Mouse (Mus musculus): ENCODE data around the gene Plrg1.

Plrg1 gene

GRCm38 (mm10) chr3:83052102-83052501 lies 3.2 kb upstream of the Plrg1 start:
- in situ Hi-C loops (cut with MboI): loop anchor here (25.0 kb wide), 1 partner anchor 690 kb away; the partner anchor contains the start of gene Map9

GRCm38 (mm10) chr3:83053126-83053525 lies 2.2 kb upstream of the Plrg1 start:
- in situ Hi-C loops (cut with MboI): loop anchor here (25.0 kb wide), 1 partner anchor 691 kb away; the partner anchor contains the start of gene Map9

GRCm38 (mm10) chr3:83053758-83054157 lies 1.6 kb upstream of the Plrg1 start:
- in situ Hi-C loops (cut with MboI): loop anchor here (25.0 kb wide), 1 partner anchor 691 kb away; the partner anchor contains the start of gene Map9

- in situ Hi-C loops (cut with MboI): loop anchor here (25.0 kb wide), 1 partner anchor 692 kb away; the partner anchor contains the start of gene Map9
These were observed 563 bp upstream of the Plrg1 start for GRCm38 (mm10) chr3:83054759-83055158.

GRCm38 (mm10) chr3:83057046-83057445 lies 1.7 kb downstream of the Plrg1 start:
- in situ Hi-C loops (cut with MboI): loop anchor here (25.0 kb wide), 1 partner anchor 695 kb away; the partner anchor contains the start of gene Map9

GRCm38 (mm10) chr3:83067920-83068319 lies 12.6 kb downstream of the Plrg1 start:
- in situ Hi-C loops (cut with MboI): loop anchor here (25.0 kb wide), 1 partner anchor 706 kb away; the partner anchor contains the start of gene Map9

- in situ Hi-C loops (cut with MboI): loop anchor here (25.0 kb wide), 1 partner anchor 707 kb away; the partner anchor contains the start of gene Map9
These were observed 13.5 kb downstream of the Plrg1 start for GRCm38 (mm10) chr3:83068869-83069268.

- in situ Hi-C loops (cut with MboI): loop anchor here (25.0 kb wide), 1 partner anchor 708 kb away; the partner anchor contains the start of gene Map9
These were observed 14.9 kb downstream of the Plrg1 start for GRCm38 (mm10) chr3:83070231-83070630.

- in situ Hi-C loops (cut with MboI): no loop called here
These were observed 21.2 kb downstream of the Plrg1 start for GRCm38 (mm10) chr3:83076563-83076962.

- in situ Hi-C loops (cut with MboI): no loop called here
These were observed 25.3 kb downstream of the Plrg1 start for GRCm38 (mm10) chr3:83080567-83081055.

- in situ Hi-C loops (cut with MboI): no loop called here
These were observed 42.3 kb downstream of the Plrg1 start for GRCm38 (mm10) chr3:83097586-83097985.

- in situ Hi-C loops (cut with MboI): no loop called here
These were observed 43.3 kb downstream of the Plrg1 start for GRCm38 (mm10) chr3:83098546-83099034.

GRCm38 (mm10) chr3:83099139-83099538 lies 43.8 kb downstream of the Plrg1 start:
- in situ Hi-C loops (cut with MboI): no loop called here

- in situ Hi-C loops (cut with MboI): no loop called here
These were observed 44.3 kb downstream of the Plrg1 start for GRCm38 (mm10) chr3:83099651-83100050.

GRCm38 (mm10) chr3:83102286-83102685 lies 47.0 kb downstream of the Plrg1 start:
- in situ Hi-C loops (cut with MboI): no loop called here

- in situ Hi-C loops (cut with MboI): no loop called here
These were observed 54.8 kb downstream of the Plrg1 start for GRCm38 (mm10) chr3:83110163-83110562.

- in situ Hi-C loops (cut with MboI): no loop called here
These were observed 56.4 kb downstream of the Plrg1 start for GRCm38 (mm10) chr3:83111485-83112261.

GRCm38 (mm10) chr3:83112869-83113268 lies 57.5 kb downstream of the Plrg1 start:
- in situ Hi-C loops (cut with MboI): no loop called here

GRCm38 (mm10) chr3:83114946-83115345 lies 59.6 kb downstream of the Plrg1 start:
- in situ Hi-C loops (cut with MboI): no loop called here

GRCm38 (mm10) chr3:83117592-83117991 lies 62.3 kb downstream of the Plrg1 start:
- in situ Hi-C loops (cut with MboI): no loop called here

Data from mature B cell (primary cell).